Mouse (Mus musculus) heart, embryonic 12.5 days (tissue): ENCODE results near the gene Bax. TPM values are rescaled to one million over a fixed set of nuclear protein-coding genes. Genes with fewer than 3 reads are reported as not detected.

Source experiments
- ATAC-seq: fragments of 200-750 bp; cut with Nextera tagmentation; 2 replicates; pipeline ENCODE4 v1.8.0; 2017; ENCODE audit warnings: moderate TSS enrichment, moderate library complexity; ENCODE audit not compliant: insufficient number of reproducible peaks, low FRiP score
- H3K27ac ChIP-seq: fragments of 300-500 bp; sonication (generic); 2 replicates; pipeline ENCODE4 v1.5.1; 2016; ENCODE audit warnings: mild to moderate bottlenecking, moderate library complexity; ENCODE audit not compliant: poor library complexity, severe bottlenecking
- H3K27me3 ChIP-seq: fragments of 300-500 bp; sonication (generic); replicated peaks from 2 replicates; pipeline ENCODE4 v1.6.1; 2016; ENCODE audit warnings: mild to moderate bottlenecking, moderate library complexity
- H3K36me3 ChIP-seq: fragments of 300-500 bp; sonication (generic); 2 replicates; pipeline ENCODE4 v1.6.1; 2016; ENCODE audit warnings: mild to moderate bottlenecking, moderate library complexity
- H3K4me1 ChIP-seq: fragments of 300-500 bp; sonication (generic); replicated peaks from 2 replicates; pipeline ENCODE4 v1.6.1; 2016; ENCODE audit warnings: mild to moderate bottlenecking
- H3K4me2 ChIP-seq: fragments of 300-500 bp; sonication (generic); 2 replicates; pipeline ENCODE4 v1.6.1; 2016; ENCODE audit warnings: mild to moderate bottlenecking, moderate library complexity
- H3K4me3 ChIP-seq: fragments of 300-500 bp; sonication (generic); 2 replicates; pipeline ENCODE4 v1.5.1; 2016; ENCODE audit warnings: mild to moderate bottlenecking
- H3K9ac ChIP-seq: fragments of 300-500 bp; sonication (generic); 2 replicates; pipeline ENCODE4 v1.6.1; 2016; ENCODE audit warnings: mild to moderate bottlenecking, moderate library complexity
- H3K9me3 ChIP-seq: fragments of 300-500 bp; sonication (generic); replicated peaks from 2 replicates; pipeline ENCODE4 v1.6.1; 2016; ENCODE audit warnings: mild to moderate bottlenecking, moderate library complexity
- WGBS: fragments of 180-500 bp; shearing (Covaris S2); methylation state at CpG from one replicate; pipeline ENCODE4 v1.1.7; 2016; 5-methylcytosine and 5-hydroxymethylcytosine counted together
- microRNA-seq: library from miRNA; unstranded; fragments of <30 nt; microRNA quantifications from one replicate; pipeline ENCODE4, GENCODE M21; 2017
- polyA plus RNA-seq: library from polyadenylated mRNA; unstranded; fragments of >200 nt; fragmentation: Nextera tagmentation; extraction: Ambion mirVana; gene quantifications from 2 replicates; pipeline ENCODE4 v1.2.1, GENCODE M21; 2016

The Bax gene
- polyA plus RNA-seq, 1 experiment from 2014 or later = 151 TPM

DNA sequence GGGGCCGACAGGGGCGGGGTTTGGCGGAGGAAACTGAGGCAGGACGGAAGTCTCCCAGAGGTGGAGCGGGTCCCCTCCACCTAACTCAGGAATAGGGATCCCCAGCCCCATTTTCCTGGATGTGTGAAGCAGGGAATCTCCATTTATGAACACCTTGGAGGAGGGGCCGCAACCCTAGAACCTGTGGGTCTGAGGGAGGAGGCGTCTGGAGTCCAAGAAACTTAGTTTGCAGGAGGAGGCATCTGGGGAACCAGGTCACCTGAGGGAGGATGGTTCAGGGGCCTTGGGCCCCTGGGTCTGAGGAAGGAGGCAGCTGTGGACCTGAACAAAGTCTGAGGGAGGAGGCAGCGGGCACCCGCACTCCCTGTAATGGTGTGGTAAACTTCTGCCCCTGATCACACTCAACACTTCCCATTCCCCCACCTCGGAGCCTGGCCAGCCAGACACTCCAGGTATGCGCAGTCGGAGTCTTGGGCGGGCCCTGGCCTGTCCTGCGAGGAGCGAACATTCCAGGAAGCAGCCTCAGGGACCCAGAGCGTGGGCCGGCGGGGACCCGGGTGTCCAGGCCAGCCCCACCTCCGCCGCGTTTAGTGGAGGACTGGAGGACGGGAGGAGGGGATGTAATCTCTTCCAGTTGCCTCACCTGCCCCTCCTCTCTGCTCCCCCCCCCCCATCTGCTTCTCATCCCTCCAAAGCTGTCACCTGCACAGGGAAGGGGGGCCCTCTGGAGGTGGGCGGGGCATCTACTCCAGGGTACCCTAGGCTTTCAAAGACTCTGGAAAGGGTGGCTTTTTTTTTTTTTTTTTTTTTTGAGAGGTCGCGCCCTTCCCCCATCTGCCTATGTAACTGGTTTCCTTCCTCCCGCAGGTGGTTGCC, 52.6 kb downstream of the Bax start:
- 0 out of 2 replicates have a peak overlapping the region, but pooled peaks have one; percentile 48 for H3K27ac ChIP-seq
- H3K4me3 ChIP-seq = peak overlapping the region; percentile 52
- peak overlapping the region; percentile 68 for H3K9ac ChIP-seq
- WGBS = 1% methylated on average over 27 of the region's 27 CpGs
- H3K27me3 ChIP-seq = peaks cover 88% of the 10 kb centered on the region
- H3K36me3 ChIP-seq = no peaks in the 10 kb centered on the region
- H3K4me1 ChIP-seq = peaks cover 37% of the 10 kb centered on the region
- no peaks in the 10 kb centered on the region for H3K9me3 ChIP-seq
- 0 out of 2 replicates have a peak, but pooled peaks have one; percentile 10 for ATAC-seq
- peak overlapping the region; percentile 86 for H3K4me2 ChIP-seq

- Histone ChIP-seq H3K4me2 (peak within 1 kb of the TSS; percentile 86), H3K4me1 (peaks cover 36% of the 10 kb centered on the region), H3K9ac (peak within 1 kb of the TSS; percentile 68), H3K27me3 (peaks cover 88% of the 10 kb centered on the region), H3K36me3 (no peaks in the 10 kb centered on the region), H3K9me3 (no peaks in the 10 kb centered on the region), H3K4me3 (peak within 1 kb of the TSS; percentile 52), H3K27ac (peak within 1 kb of the TSS; percentile 48; the same call in 1 of the 2 replicates)
- 2% methylated on average over 37 of the region's 45 CpGs for WGBS
- peak; percentile 63 for ATAC-seq
Observed at GRCm38 (mm10) chr7:45413113-45413863, 53.4 kb downstream of the Bax start, which contains the start of gene Ntf5. Gene Ntf5, plus strand, starts transcription at chr7:45413695.

DNA sequence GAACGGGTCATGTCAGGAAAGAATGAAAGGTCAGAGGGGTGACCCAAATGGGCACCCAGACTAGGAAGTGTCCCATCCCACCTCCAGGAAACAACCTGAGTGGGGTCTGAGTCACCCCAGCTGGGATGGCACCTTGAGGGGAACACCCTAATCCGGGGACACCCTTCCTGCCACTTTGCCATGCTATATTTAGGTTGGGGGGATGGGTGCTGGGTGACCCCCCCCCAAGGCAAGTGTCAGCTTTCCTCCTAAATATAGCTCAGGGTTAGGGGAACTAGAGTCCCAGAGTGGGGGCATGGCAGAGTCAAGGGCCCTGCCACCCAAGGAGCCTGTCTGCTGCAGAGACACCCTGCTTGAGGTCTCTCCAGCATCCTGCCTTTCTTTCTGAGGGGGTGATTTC, 54.3 kb downstream of the Bax start:
- H3K4me2 ChIP-seq = 0 out of 2 replicates have a peak overlapping the region, but pooled peaks have one; percentile 21
- no peak overlapping the region for H3K9ac ChIP-seq
- no peak for ATAC-seq
- peaks cover 28% of the 10 kb centered on the region for H3K4me1 ChIP-seq
- H3K27ac ChIP-seq = no peak overlapping the region
- no peaks in the 10 kb centered on the region for H3K9me3 ChIP-seq
- H3K4me3 ChIP-seq = no peak overlapping the region
- no peaks in the 10 kb centered on the region for H3K36me3 ChIP-seq
- WGBS = 60% methylated on average over 2 of the region's 2 CpGs
- peaks cover 88% of the 10 kb centered on the region for H3K27me3 ChIP-seq

Small RNA genes lying within 50 kb of the gene (microRNA-seq; reads per million reads assigned to microRNA genes)
- gene Gm22133 = not detected

Other genes with a start within 250 kb of the Bax start
- gene Cd37, start 227.8 kb downstream of the Bax start, polyA plus RNA-seq = 1.2 and 1.4 TPM in 2 replicates
- 0.37 TPM in 2 replicates for gene Slc6a16, start 225.8 kb downstream of the Bax start, polyA plus RNA-seq
- gene Slc6a21, start 189.4 kb downstream of the Bax start, polyA plus RNA-seq = not detected in 2 replicates
- 15.2 and 15.4 TPM in 2 replicates for gene Trpm4, start 133.1 kb downstream of the Bax start, polyA plus RNA-seq
- 25.5 and 26.9 TPM in 2 replicates for gene Hrc, start 131.6 kb downstream of the Bax start, polyA plus RNA-seq
- 2.6 and 3.3 TPM in 2 replicates for gene Ppfia3, start 99.9 kb downstream of the Bax start, polyA plus RNA-seq
- gene Lin7b, start 96.3 kb downstream of the Bax start, polyA plus RNA-seq = 0.82 and 1.1 TPM in 2 replicates
- 169 and 173 TPM in 2 replicates for gene Snrnp70, start 71.2 kb downstream of the Bax start, polyA plus RNA-seq
- 0.41 and 0.52 TPM in 2 replicates for gene Kcna7, start 61.2 kb downstream of the Bax start, polyA plus RNA-seq
- 1.8 TPM in 2 replicates for gene Ntf5, start 53.2 kb downstream of the Bax start, polyA plus RNA-seq
- gene Lhb, start 46.1 kb downstream of the Bax start, polyA plus RNA-seq = not detected in 2 replicates
- 115 and 121 TPM in 2 replicates for gene Gys1, start 32.1 kb downstream of the Bax start, polyA plus RNA-seq
- gene Ruvbl2, start 28.8 kb downstream of the Bax start, polyA plus RNA-seq = 80.7 TPM in 2 replicates
- 4,047 and 4,171 TPM in 2 replicates for gene Ftl1, start 7.0 kb downstream of the Bax start, polyA plus RNA-seq
- gene Tulp2, start 15.0 kb upstream of the Bax start, polyA plus RNA-seq = 0.87 TPM in 2 replicates
- not detected in 2 replicates for gene Gm45808, start 19.9 kb upstream of the Bax start, polyA plus RNA-seq
- 4.2 and 4.3 TPM in 2 replicates for gene Dhdh, start 21.9 kb upstream of the Bax start, polyA plus RNA-seq
- gene Nucb1, start 43.5 kb upstream of the Bax start, polyA plus RNA-seq = 176 and 185 TPM in 2 replicates
- 33.7 and 35.2 TPM in 2 replicates for gene Ppp1r15a, start 59.4 kb upstream of the Bax start, polyA plus RNA-seq
- gene Plekha4, start 59.4 kb upstream of the Bax start, polyA plus RNA-seq = 0.57 and 0.68 TPM in 2 replicates
- gene Hsd17b14, start 88.0 kb upstream of the Bax start, polyA plus RNA-seq = 0.64 and 0.70 TPM in 2 replicates
- 64.7 and 66.6 TPM in 2 replicates for gene Bcat2, start 103.3 kb upstream of the Bax start, polyA plus RNA-seq
- gene Fgf21, start 148.6 kb upstream of the Bax start, polyA plus RNA-seq = not detected in 2 replicates
- gene Fut1, start 150.4 kb upstream of the Bax start, polyA plus RNA-seq = not detected in 2 replicates
- 0.35 and 0.65 TPM in 2 replicates for gene Izumo1, start 154.9 kb upstream of the Bax start, polyA plus RNA-seq
- 36.1 and 38.1 TPM in 2 replicates for gene Rasip1, start 160.6 kb upstream of the Bax start, polyA plus RNA-seq
- gene Mamstr, start 173.1 kb upstream of the Bax start, polyA plus RNA-seq = 3.3 and 5.4 TPM in 2 replicates
- 0.77 TPM in 2 replicates for gene Fut2, start 199.5 kb upstream of the Bax start, polyA plus RNA-seq
- not detected in 2 replicates for gene Ntn5, start 217.1 kb upstream of the Bax start, polyA plus RNA-seq
- gene Sec1, start 227.5 kb upstream of the Bax start, polyA plus RNA-seq = 0.18 and 0.49 TPM in 2 replicates
- 5.4 and 5.8 TPM in 2 replicates for gene Car11, start 232.9 kb upstream of the Bax start, polyA plus RNA-seq
- gene Dbp, start 238.2 kb upstream of the Bax start, polyA plus RNA-seq = 4.1 and 5.3 TPM in 2 replicates
- gene Rpl18, start 248.6 kb upstream of the Bax start, polyA plus RNA-seq = 603 and 625 TPM in 2 replicates